Mouse (Mus musculus): ENCODE data around the gene Tbx15. TPM values are rescaled to one million over a fixed set of nuclear protein-coding genes. Genes with fewer than 3 reads are reported as not detected.

The Tbx15 gene
- total and polyA plus RNA-seq, 3 experiments, result 0.11 TPM; not detected in 2

GRCm38 (mm10) chr3:99239301-99240045 lies 708 bp upstream of the Tbx15 start:
- H3K36me3 ChIP-seq (replicated peaks), result no peaks in the 10 kb centered on the region
- H3K27me3 ChIP-seq (ENCODE audit: insufficient read depth, low read length), result peaks cover 7% of the 10 kb centered on the region; the same call in 1 of the 2 replicates
- no peak for DNase-seq (ENCODE audit: low spot score)
- TF ChIP-seq GATA2 (IDR thresholded peaks at IDR 0.05; ENCODE audit: borderline replicate concordance, low read depth, low read length) (no peak), POLR2AphosphoS5 (IDR thresholded peaks at IDR 0.05; ENCODE audit: insufficient replicate concordance, low read depth, low read length) (no peak), TAL1 (conservative IDR thresholded peaks at IDR 0.05; ENCODE audit: low read depth, low read length) (no peak), CTCF (IDR thresholded peaks at IDR 0.05; ENCODE audit: low read depth, low read length) (no peak), GATA1 (IDR thresholded peaks at IDR 0.05; ENCODE audit: borderline replicate concordance, low read length) (no peak)
- H3K4me3 ChIP-seq (ENCODE audit: low read depth, low read length), result no peak overlapping the region
- H3K9me3 ChIP-seq (replicated peaks), result peaks cover 8% of the 10 kb centered on the region
- no peak for ATAC-seq (ENCODE audit: extremely low read depth, insufficient number of reproducible peaks, low FRiP score, poor library complexity, severe bottlenecking)
- no peaks in the 10 kb centered on the region for H3K4me1 ChIP-seq (ENCODE audit: insufficient read depth, low read depth, low read length)

- H3K9me3 ChIP-seq (replicated peaks), result peaks cover 4% of the 10 kb centered on the region
- H3K36me3 ChIP-seq (replicated peaks), result no peaks in the 10 kb centered on the region
- H3K4me3 ChIP-seq (ENCODE audit: low read depth, low read length), result no peak overlapping the region
- no peak for TF ChIP-seq TAL1 (conservative IDR thresholded peaks at IDR 0.05; ENCODE audit: low read depth, low read length)
- no peak for TF ChIP-seq GATA1 (IDR thresholded peaks at IDR 0.05; ENCODE audit: borderline replicate concordance, low read length)
- TF ChIP-seq CTCF (IDR thresholded peaks at IDR 0.05; ENCODE audit: low read depth, low read length), result no peak
- TF ChIP-seq GATA2 (IDR thresholded peaks at IDR 0.05; ENCODE audit: borderline replicate concordance, low read depth, low read length), result no peak
- no peak for TF ChIP-seq POLR2AphosphoS5 (IDR thresholded peaks at IDR 0.05; ENCODE audit: insufficient replicate concordance, low read depth, low read length)
- peaks cover 5% of the 10 kb centered on the region; the same call in 1 of the 2 replicates for H3K27me3 ChIP-seq (ENCODE audit: insufficient read depth, low read length)
- ATAC-seq (ENCODE audit: extremely low read depth, insufficient number of reproducible peaks, low FRiP score, poor library complexity, severe bottlenecking) (no peak), DNase-seq (ENCODE audit: low spot score) (no peak)
- no peaks in the 10 kb centered on the region for H3K4me1 ChIP-seq (ENCODE audit: insufficient read depth, low read depth, low read length)
These were observed 894 bp downstream of the Tbx15 start for GRCm38 (mm10) chr3:99240811-99241738.

- TF ChIP-seq POLR2AphosphoS5 (IDR thresholded peaks at IDR 0.05; ENCODE audit: insufficient replicate concordance, low read depth, low read length), result no peak
- TF ChIP-seq GATA2 (IDR thresholded peaks at IDR 0.05; ENCODE audit: borderline replicate concordance, low read depth, low read length), result no peak
- no peak for TF ChIP-seq CTCF (IDR thresholded peaks at IDR 0.05; ENCODE audit: low read depth, low read length)
- no peak for TF ChIP-seq GATA1 (IDR thresholded peaks at IDR 0.05; ENCODE audit: borderline replicate concordance, low read length)
- TF ChIP-seq TAL1 (conservative IDR thresholded peaks at IDR 0.05; ENCODE audit: low read depth, low read length), result no peak
- Histone ChIP-seq H3K4me1 (ENCODE audit: insufficient read depth, low read depth, low read length) (no peaks in the 10 kb centered on the region), H3K9me3 (replicated peaks) (peaks cover 4% of the 10 kb centered on the region), H3K36me3 (replicated peaks) (no peaks in the 10 kb centered on the region), H3K27me3 (ENCODE audit: insufficient read depth, low read length) (peaks cover 5% of the 10 kb centered on the region; the same call in 1 of the 2 replicates), H3K4me3 (ENCODE audit: low read depth, low read length) (no peak overlapping the region)
- DNase-seq (ENCODE audit: low spot score), result no peak
- no peak for ATAC-seq (ENCODE audit: extremely low read depth, insufficient number of reproducible peaks, low FRiP score, poor library complexity, severe bottlenecking)
These were observed 2.3 kb downstream of the Tbx15 start for GRCm38 (mm10) chr3:99242481-99242880.

- peaks cover 10% of the 10 kb centered on the region for H3K9me3 ChIP-seq (replicated peaks)
- H3K4me3 ChIP-seq (ENCODE audit: low read depth, low read length), result no peak overlapping the region
- no peak for ATAC-seq (ENCODE audit: extremely low read depth, insufficient number of reproducible peaks, low FRiP score, poor library complexity, severe bottlenecking)
- no peak for TF ChIP-seq POLR2AphosphoS5 (IDR thresholded peaks at IDR 0.05; ENCODE audit: insufficient replicate concordance, low read depth, low read length)
- no peaks in the 10 kb centered on the region for H3K36me3 ChIP-seq (replicated peaks)
- H3K4me1 ChIP-seq (ENCODE audit: insufficient read depth, low read depth, low read length), result no peaks in the 10 kb centered on the region
- H3K27me3 ChIP-seq (ENCODE audit: insufficient read depth, low read length), result peaks cover 5% of the 10 kb centered on the region; the same call in 1 of the 2 replicates
- no peak for DNase-seq (ENCODE audit: low spot score)
These were observed 5.2 kb downstream of the Tbx15 start for GRCm38 (mm10) chr3:99245341-99245740.

- no peaks in the 10 kb centered on the region for H3K4me1 ChIP-seq (ENCODE audit: insufficient read depth, low read depth, low read length)
- ATAC-seq (ENCODE audit: extremely low read depth, insufficient number of reproducible peaks, low FRiP score, poor library complexity, severe bottlenecking) (no peak), DNase-seq (ENCODE audit: low spot score) (no peak)
- H3K36me3 ChIP-seq (replicated peaks), result no peaks in the 10 kb centered on the region
- TF ChIP-seq GATA1 (IDR thresholded peaks at IDR 0.05; ENCODE audit: borderline replicate concordance, low read length) (no peak), CTCF (IDR thresholded peaks at IDR 0.05; ENCODE audit: low read depth, low read length) (no peak), GATA2 (IDR thresholded peaks at IDR 0.05; ENCODE audit: borderline replicate concordance, low read depth, low read length) (no peak), TAL1 (conservative IDR thresholded peaks at IDR 0.05; ENCODE audit: low read depth, low read length) (no peak), POLR2AphosphoS5 (IDR thresholded peaks at IDR 0.05; ENCODE audit: insufficient replicate concordance, low read depth, low read length) (no peak)
- H3K9me3 ChIP-seq (replicated peaks), result peaks cover 13% of the 10 kb centered on the region
- no peaks in the 10 kb centered on the region for H3K27me3 ChIP-seq (ENCODE audit: insufficient read depth, low read length)
- H3K4me3 ChIP-seq (ENCODE audit: low read depth, low read length), result no peak overlapping the region
These were observed 6.4 kb downstream of the Tbx15 start for GRCm38 (mm10) chr3:99246629-99247028.

GRCm38 (mm10) chr3:99247586-99247985 lies 7.4 kb downstream of the Tbx15 start:
- no peak for ATAC-seq (ENCODE audit: extremely low read depth, insufficient number of reproducible peaks, low FRiP score, poor library complexity, severe bottlenecking)
- H3K9me3 ChIP-seq (replicated peaks), result peaks cover 13% of the 10 kb centered on the region
- H3K4me1 ChIP-seq (ENCODE audit: insufficient read depth, low read depth, low read length), result no peaks in the 10 kb centered on the region
- TF ChIP-seq GATA1 (IDR thresholded peaks at IDR 0.05; ENCODE audit: borderline replicate concordance, low read length) (no peak), CTCF (IDR thresholded peaks at IDR 0.05; ENCODE audit: low read depth, low read length) (no peak), POLR2AphosphoS5 (IDR thresholded peaks at IDR 0.05; ENCODE audit: insufficient replicate concordance, low read depth, low read length) (no peak), TAL1 (conservative IDR thresholded peaks at IDR 0.05; ENCODE audit: low read depth, low read length) (no peak), GATA2 (IDR thresholded peaks at IDR 0.05; ENCODE audit: borderline replicate concordance, low read depth, low read length) (no peak)
- H3K36me3 ChIP-seq (replicated peaks), result no peaks in the 10 kb centered on the region
- H3K4me3 ChIP-seq (ENCODE audit: low read depth, low read length), result no peak overlapping the region
- no peak for DNase-seq (ENCODE audit: low spot score)
- H3K27me3 ChIP-seq (ENCODE audit: insufficient read depth, low read length), result no peaks in the 10 kb centered on the region

Data from G1E (cell line).